Mouse (Mus musculus): ENCODE measurements around the gene Pcdh7. TPM values are rescaled to one million over a fixed set of nuclear protein-coding genes. Genes with fewer than 3 reads are reported as not detected.

Gene Pcdh7
- total and polyA plus RNA-seq, 2 experiments from 2014 or later, result 22.4 to 169 TPM

DNA sequence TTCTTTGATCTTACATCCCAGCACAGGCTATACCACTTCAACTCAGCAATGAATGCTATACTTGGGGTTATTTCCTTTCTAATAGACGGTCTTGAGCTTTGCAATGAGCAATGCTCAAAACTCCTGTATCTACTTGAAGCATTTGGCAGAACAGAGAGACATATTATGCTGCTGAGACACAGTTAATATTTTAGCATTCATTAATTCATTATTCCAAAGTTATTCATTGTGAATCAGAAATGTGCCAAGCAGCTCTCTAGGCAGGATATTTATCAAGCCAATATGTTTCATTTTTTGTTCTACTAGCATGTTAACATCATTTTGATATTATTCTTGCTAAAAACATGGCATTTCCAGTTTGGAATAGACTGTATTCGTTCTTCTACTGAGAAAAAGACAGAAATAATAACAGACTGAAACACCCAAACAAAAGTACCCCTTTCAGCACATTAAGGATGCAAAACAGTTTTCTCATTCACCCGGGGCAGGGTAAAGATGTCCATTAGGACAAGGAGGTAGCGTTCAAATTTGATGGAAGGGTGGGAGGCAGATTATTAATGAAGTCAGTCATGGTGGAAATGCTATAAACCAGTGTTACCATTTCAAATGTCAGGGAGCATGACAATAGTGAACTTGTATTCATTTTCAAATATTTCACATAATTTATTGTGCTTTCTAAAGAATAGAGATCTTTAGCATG, 391.0 kb downstream of the Pcdh7 start:
- H3K27ac ChIP-seq (ENCODE audit: low read depth), result no peak overlapping the region
- DNase-seq (ENCODE audit: low spot score) (no peak), ATAC-seq (ENCODE audit: insufficient read depth, low read depth) (no peak)
- no peaks in the 10 kb centered on the region for H3K9me3 ChIP-seq (replicated peaks; ENCODE audit: control insufficient read depth, low read length)
- WGBS, result 84% methylated on average over 4 of the region's 4 CpGs
- H3K4me3 ChIP-seq (ENCODE audit: low read depth, low read length), result no peak overlapping the region
- no peak overlapping the region for H3K9ac ChIP-seq (replicated peaks; ENCODE audit: low read depth, low read length)
- peaks cover 8% of the 10 kb centered on the region; the same call in 1 of the 2 replicates for H3K4me1 ChIP-seq (ENCODE audit: control insufficient read depth, insufficient read depth)
- no peaks in the 10 kb centered on the region for H3K27me3 ChIP-seq (ENCODE audit: control insufficient read depth, insufficient read depth, low read length)
- H3K4me2 ChIP-seq (ENCODE audit: low read depth, low read length), result no peak overlapping the region
- no peaks in the 10 kb centered on the region for H3K36me3 ChIP-seq (replicated peaks; ENCODE audit: control insufficient read depth, insufficient read depth, low read length)
- TF ChIP-seq CTCF (IDR thresholded peaks at IDR 0.05; ENCODE audit: low read depth) (no peak), EP300 (IDR thresholded peaks at IDR 0.05; ENCODE audit: low read depth) (no peak)

GRCm38 (mm10) chr5:58116096-58116495, 398.3 kb downstream of the Pcdh7 start:
- ATAC-seq (ENCODE audit: insufficient read depth, low read depth) (no peak), DNase-seq (ENCODE audit: low spot score) (no peak)
- Histone ChIP-seq H3K9me3 (replicated peaks; ENCODE audit: control insufficient read depth, low read length) (no peaks in the 10 kb centered on the region), H3K36me3 (replicated peaks; ENCODE audit: control insufficient read depth, insufficient read depth, low read length) (no peaks in the 10 kb centered on the region), H3K27me3 (ENCODE audit: control insufficient read depth, insufficient read depth, low read length) (no peaks in the 10 kb centered on the region), H3K4me3 (ENCODE audit: low read depth, low read length) (no peak overlapping the region), H3K9ac (replicated peaks; ENCODE audit: low read depth, low read length) (no peak overlapping the region), H3K4me1 (ENCODE audit: control insufficient read depth, insufficient read depth) (0 out of 2 replicates have a peak, but pooled peaks cover 3% of the 10 kb centered on the region), H3K4me2 (ENCODE audit: low read depth, low read length) (no peak overlapping the region), H3K27ac (ENCODE audit: low read depth) (no peak overlapping the region)
- TF ChIP-seq CTCF (IDR thresholded peaks at IDR 0.05; ENCODE audit: low read depth) (no peak), EP300 (IDR thresholded peaks at IDR 0.05; ENCODE audit: low read depth) (no peak)
- 70% methylated on average over 3 of the region's 3 CpGs for WGBS

DNA sequence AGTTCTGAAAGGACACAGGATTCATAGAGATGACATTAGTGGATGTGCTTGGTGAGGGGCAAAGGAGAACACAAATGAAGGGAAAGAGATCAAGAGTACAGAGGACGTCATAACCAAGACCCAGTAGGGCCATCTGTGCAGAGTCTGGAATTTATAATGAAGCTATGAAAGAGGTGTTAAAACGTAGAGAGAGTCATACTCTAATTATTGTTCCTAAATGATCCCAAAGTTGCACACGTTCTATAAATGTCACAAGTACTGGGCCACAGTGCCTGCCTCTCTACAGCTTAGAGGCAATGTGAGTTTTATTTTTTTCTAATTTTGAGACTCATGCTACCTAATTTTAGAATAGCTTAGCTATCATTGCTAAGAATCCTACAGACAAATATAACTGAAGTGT, 400.1 kb downstream of the Pcdh7 start:
- peak; percentile 70 for ATAC-seq (ENCODE audit: insufficient read depth, low read depth)

DNA sequence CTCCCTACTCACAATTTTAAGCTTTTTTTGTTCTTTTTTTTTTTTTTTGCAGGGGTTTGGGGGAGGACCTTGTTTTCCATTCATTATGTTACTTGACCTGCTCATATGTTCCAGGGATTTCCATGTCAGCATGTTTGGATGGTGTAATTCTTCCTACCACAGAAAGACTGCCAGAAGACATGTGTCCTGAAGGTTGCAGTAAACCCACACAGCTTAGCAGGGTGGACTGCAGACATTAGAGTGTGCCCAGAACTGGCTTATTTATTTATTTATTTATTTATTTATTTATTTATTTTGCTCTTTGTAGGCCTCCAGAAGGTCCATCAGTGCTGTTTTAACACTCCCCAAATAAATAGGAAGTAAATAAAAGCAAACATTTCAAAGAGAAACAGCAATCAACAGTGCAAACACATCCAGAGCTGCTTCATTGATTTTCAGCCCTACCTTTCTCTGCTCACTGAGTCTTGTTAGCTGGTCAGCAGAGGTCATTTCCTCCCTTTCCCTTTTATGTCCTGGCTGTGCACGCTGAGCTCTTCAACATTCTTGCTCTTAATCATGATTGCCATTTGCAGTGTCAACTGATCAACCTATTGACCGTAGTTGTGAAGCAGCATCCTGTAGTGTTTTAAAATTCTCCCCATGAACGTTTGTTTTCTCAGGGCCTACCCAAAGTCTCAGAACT, 401.3 kb downstream of the Pcdh7 start:
- no peak overlapping the region for H3K27ac ChIP-seq (ENCODE audit: low read depth)
- H3K9ac ChIP-seq (replicated peaks; ENCODE audit: low read depth, low read length), result no peak overlapping the region
- DNase-seq (ENCODE audit: low spot score) (no peak), ATAC-seq (ENCODE audit: insufficient read depth, low read depth) (no peak)
- no peak overlapping the region for H3K4me2 ChIP-seq (ENCODE audit: low read depth, low read length)
- 46% methylated on average over 3 of the region's 3 CpGs for WGBS
- H3K36me3 ChIP-seq (replicated peaks; ENCODE audit: control insufficient read depth, insufficient read depth, low read length), result no peaks in the 10 kb centered on the region
- H3K4me3 ChIP-seq (ENCODE audit: low read depth, low read length), result no peak overlapping the region
- H3K9me3 ChIP-seq (replicated peaks; ENCODE audit: control insufficient read depth, low read length), result no peaks in the 10 kb centered on the region
- 0 out of 2 replicates have a peak, but pooled peaks cover 3% of the 10 kb centered on the region for H3K4me1 ChIP-seq (ENCODE audit: control insufficient read depth, insufficient read depth)
- H3K27me3 ChIP-seq (ENCODE audit: control insufficient read depth, insufficient read depth, low read length), result no peaks in the 10 kb centered on the region
- TF ChIP-seq EP300 (IDR thresholded peaks at IDR 0.05; ENCODE audit: low read depth), result no peak
- no peak for TF ChIP-seq CTCF (IDR thresholded peaks at IDR 0.05; ENCODE audit: low read depth)

More for the DNA sequence above, 400.1 kb downstream of the Pcdh7 start:
- peak overlapping the region; percentile 61; the same call in 1 of the 2 replicates for H3K27ac ChIP-seq (ENCODE audit: low read depth)
- 0 out of 2 replicates have a peak, but pooled peaks cover 3% of the 10 kb centered on the region for H3K4me1 ChIP-seq (ENCODE audit: control insufficient read depth, insufficient read depth)
- no peak overlapping the region for H3K4me2 ChIP-seq (ENCODE audit: low read depth, low read length)
- TF ChIP-seq EP300 (IDR thresholded peaks at IDR 0.05; ENCODE audit: low read depth), result no peak
- no peak for TF ChIP-seq CTCF (IDR thresholded peaks at IDR 0.05; ENCODE audit: low read depth)
- no peaks in the 10 kb centered on the region for H3K36me3 ChIP-seq (replicated peaks; ENCODE audit: control insufficient read depth, insufficient read depth, low read length)
- no peak overlapping the region for H3K4me3 ChIP-seq (ENCODE audit: low read depth, low read length)
- H3K9me3 ChIP-seq (replicated peaks; ENCODE audit: control insufficient read depth, low read length), result no peaks in the 10 kb centered on the region
- H3K27me3 ChIP-seq (ENCODE audit: control insufficient read depth, insufficient read depth, low read length), result no peaks in the 10 kb centered on the region
- peak; percentile 21 for DNase-seq (ENCODE audit: low spot score)
- WGBS, result 47% methylated on average over 3 of the region's 3 CpGs
- no peak overlapping the region for H3K9ac ChIP-seq (replicated peaks; ENCODE audit: low read depth, low read length)

DNA sequence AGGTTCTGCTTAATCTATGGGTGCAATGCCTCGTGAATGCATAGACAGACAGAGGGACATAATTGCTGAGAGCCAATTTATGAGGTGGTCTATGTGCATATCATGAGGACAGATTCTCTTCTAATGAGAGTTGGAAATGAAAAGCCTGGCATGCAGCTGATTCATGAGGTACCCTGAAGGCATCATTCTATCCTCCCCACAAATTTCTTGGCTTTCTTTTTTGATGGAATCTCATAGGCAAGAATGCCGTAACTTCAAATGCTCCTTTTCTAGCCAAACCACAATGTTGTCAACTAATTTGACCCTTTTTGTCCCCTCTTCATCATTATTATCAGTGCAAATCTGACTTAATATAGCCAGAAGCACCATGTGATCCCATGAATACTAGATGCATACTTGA, 426.1 kb downstream of the Pcdh7 start:
- no peaks in the 10 kb centered on the region for H3K27me3 ChIP-seq (ENCODE audit: control insufficient read depth, insufficient read depth, low read length)
- no peak for DNase-seq (ENCODE audit: low spot score)
- H3K9ac ChIP-seq (replicated peaks; ENCODE audit: low read depth, low read length), result no peak overlapping the region
- no peaks in the 10 kb centered on the region for H3K36me3 ChIP-seq (replicated peaks; ENCODE audit: control insufficient read depth, insufficient read depth, low read length)
- H3K4me1 ChIP-seq (ENCODE audit: control insufficient read depth, insufficient read depth), result no peaks in the 10 kb centered on the region
- WGBS, result 71% methylated on average over 2 of the region's 2 CpGs
- no peak overlapping the region for H3K4me2 ChIP-seq (ENCODE audit: low read depth, low read length)
- TF ChIP-seq CTCF (IDR thresholded peaks at IDR 0.05; ENCODE audit: low read depth) (no peak), EP300 (IDR thresholded peaks at IDR 0.05; ENCODE audit: low read depth) (no peak)
- no peak overlapping the region for H3K4me3 ChIP-seq (ENCODE audit: low read depth, low read length)
- H3K9me3 ChIP-seq (replicated peaks; ENCODE audit: control insufficient read depth, low read length), result no peaks in the 10 kb centered on the region
- ATAC-seq (ENCODE audit: insufficient read depth, low read depth), result no peak
- H3K27ac ChIP-seq (ENCODE audit: low read depth), result no peak overlapping the region

All from heart, postnatal 0 days (tissue).